Mouse (Mus musculus) brain, adult 2 months (tissue): ENCODE measurements around the gene Chrm5.

Experiments used
- DNase-seq: peaks from one replicate; pipeline ENCODE4 v3.0.0; 2011; ENCODE audit warnings: low read depth, low spot score

The Chrm5 gene

DNA sequence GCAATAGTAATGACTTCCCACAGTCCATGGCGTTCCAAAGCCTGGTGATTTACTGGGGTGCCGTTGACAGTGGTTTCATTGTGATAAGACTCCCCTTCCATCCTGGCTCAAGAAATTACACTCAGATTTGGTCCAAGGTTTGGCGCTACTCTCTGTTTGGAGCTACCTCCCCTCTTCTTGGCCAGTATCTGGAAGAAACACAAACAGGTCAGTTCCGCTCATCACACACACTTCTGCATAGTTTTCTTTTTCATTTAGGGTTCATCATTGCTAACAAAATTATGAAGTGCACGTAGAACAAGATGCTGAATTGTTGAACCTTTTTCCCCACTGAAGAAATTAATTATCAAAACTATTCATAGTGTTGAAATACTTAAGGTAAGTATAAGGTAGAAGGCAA is at the start of gene Chrm5:
Gene Chrm5 (minus strand): TSS at position 101 of the 400 bp plus-strand sequence.
- no peak for DNase-seq

DNA sequence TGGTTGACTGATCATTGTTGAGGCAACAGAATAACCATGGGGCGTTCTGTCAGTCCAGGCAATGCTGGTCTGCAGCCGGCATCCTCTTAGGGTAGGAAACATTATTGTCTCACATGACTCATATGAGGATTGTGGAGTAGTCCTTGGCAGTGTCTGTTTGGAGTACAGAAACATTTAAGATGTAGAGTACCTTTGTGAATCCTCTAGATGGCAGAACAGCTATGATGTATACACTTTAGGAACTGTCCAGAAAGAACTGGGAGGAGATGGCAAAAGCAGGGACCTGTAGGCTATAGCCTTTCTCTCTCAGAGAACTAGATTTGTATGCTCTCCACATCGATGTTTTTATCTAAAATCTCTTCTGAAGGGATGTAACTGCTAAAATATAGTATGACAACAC is 46.4 kb upstream of the Chrm5 start:
- peak; percentile 51 for DNase-seq

DNA sequence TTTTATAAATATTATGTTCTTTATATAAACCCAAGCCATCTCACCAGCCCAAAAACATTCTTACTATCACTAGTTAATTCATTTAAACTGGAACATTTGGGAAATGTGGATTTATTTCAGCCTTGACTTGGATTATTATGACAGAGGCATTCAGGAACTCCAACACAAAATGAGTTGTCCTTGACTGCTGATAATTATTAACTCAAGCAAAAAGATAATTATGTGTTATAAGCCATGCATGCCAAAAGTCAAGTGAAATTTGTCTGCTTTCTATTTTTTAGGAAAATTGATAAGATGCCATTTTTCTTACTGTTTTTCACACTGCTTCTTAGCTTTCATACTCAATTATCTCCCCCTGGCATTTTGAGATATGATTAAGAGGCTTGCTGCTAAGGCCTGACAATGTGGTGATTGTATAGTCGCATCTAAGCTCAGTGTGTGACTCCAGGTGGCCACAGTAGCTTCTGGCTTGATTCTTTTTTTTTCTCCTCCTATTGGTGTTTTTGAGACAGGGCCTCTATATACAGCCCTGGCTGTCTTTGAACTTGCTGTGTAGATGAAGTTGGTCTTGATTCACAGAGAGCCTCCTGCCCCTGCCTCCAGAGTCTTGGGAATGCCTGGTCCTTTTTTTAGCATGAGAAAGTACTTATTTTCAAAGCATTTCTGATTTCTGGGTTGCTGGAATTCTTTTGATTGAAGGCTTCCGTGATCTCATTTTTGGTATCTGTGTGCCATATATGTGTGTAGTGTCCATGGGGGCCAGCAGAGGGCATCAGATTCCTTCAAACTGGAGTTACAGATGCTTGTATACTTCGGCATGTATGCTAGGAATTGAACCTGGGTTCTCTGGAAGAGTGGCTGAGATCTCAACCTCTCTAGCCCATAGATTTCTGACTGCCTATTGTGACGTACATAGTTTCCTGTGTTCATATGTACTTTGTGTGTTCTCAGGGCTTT is 40.2 kb upstream of the Chrm5 start:
- DNase-seq: no peak

DNA sequence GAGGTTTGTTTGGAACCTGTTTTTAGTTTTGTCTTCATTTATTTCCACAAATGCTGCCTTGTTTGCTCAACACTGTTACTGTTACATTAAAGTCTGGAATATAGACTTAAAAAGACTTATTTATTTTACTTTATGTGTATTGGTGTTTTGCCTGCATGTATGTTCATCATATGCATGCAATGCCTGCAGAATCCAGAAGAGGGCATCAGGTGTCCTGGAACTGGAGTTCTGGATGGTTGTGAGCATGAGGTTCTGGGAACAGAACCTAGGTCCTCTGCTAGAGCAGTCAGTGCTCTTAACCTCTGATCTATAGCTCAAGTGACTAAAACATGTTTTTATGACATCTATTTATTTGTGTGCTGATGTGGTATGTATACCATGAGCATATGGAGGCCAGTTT is 38.0 kb upstream of the Chrm5 start:
- DNase-seq: no peak

DNA sequence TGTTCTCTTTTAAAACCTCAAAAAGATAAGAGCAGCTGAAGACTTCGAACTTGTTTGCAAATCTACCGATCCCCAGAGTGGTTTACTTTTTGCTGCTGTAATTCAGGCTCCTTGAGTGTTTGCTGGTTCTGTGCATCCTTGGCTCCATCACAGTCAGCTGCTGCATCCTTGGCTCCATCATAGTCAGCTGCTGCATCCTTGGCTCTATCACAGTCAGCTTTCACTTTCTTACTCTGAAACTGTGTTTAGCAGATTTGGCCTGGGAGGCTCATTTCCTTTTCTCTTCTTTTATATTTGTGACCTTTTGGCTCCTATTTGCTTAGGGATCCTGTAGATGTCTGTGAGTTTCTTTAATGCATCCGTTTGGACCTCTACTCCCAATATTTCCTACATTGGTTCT is 36.6 kb upstream of the Chrm5 start:
- DNase-seq: no peak

DNA sequence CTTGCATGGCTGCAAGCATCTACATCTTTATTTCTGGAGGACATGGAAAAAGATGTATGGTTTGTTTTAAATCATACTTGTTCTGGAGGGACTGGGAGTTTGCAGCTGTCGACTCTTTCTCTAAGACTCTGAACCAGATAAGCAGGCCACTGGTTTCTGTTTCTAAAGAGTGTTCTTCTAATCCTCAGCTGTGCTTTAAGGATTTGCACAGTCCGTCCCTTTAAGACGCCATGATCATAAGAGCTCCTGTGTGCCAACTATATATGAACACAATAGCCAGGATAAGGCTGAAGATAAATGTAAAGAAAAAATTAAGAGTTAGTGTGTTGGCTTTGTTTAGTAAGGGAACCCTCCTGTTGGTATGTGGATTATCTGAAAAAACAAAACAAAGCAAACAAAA is 36.2 kb upstream of the Chrm5 start:
- no peak for DNase-seq

DNA sequence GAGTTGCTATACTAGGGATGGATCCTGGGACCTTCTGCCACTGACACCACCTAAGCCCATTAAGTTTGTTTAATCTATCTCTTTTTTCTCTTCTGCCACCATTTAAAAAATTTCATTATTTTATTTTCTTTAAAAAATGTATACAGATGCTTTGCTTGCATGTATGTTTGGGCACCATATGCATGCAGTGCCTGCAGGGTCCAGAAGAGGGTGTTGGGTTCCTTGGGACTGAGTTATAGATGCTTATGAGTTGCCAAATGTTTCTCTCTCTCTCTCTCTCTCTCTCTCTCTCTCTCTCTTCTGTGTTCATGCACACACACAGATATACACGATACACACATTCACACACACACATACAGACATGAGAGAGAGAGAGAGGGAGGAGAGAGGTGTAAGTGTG is 32.5 kb upstream of the Chrm5 start:
- no peak for DNase-seq

DNA sequence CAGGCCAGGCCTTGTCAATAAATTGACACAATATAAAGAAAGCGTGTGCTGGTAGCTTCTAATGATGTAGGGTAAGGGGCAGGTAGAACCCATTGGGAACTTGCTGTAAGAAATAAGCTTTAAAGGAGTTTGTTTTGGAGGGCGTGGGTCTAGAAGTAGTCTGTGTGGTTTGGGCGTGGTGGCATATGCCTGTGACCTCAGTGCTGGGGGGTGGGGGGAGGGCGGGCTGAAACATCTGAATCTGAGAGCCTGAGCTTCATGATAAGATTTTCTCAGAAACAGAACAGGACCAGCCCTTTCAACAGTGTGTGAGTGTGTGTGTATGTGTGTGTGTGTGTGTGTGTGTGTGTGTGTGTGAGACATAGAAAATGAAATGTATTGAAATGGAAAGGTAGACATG is 29.6 kb upstream of the Chrm5 start:
- no peak for DNase-seq

DNA sequence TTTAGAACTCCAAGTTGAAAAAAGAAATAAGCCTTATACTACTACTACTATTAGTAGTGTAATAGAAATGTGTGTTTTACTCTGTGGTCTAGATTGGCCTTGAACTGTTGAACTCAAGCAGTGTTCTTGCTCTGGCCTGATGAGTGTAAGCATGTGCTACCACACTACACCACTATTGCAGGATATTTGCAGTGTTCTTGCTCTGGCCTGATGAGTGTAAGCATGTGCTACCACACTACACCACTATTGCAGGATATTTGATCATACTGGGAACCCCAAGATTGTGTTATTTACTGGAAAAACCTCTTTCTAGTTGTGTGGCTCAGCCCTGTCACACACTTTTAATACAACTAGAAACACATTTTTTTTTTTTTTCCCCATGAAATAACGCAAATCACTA is 26.9 kb upstream of the Chrm5 start:
- no peak for DNase-seq

DNA sequence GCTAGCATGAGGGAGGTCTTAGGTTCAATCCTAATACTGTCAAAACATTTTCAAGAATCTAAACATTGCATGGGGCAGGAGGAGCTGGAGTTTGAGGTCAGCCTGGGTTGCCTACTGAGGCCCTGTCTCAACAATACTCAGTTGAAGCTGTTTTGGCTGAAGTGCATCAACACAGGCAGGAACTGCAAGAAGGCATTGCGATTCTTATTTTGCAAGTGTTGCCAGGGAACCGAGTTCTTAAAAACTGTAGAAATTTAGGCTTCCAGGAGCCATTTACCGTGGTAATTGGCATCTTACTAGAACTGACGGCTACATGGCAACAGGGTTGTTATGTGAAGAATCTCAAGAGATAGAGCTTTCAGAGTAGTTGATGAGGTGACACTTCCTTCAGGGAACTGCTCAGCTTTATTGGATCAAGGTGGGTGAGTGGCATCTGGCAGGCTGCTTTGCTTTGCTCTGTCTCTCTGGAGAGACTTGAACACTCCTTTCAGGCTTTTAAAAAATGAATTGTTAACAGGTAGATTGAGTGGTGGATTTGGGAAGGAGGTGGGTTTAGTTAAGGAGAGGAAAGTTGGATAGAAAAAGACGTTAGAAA is 26.4 kb upstream of the Chrm5 start:
- DNase-seq: no peak

DNA sequence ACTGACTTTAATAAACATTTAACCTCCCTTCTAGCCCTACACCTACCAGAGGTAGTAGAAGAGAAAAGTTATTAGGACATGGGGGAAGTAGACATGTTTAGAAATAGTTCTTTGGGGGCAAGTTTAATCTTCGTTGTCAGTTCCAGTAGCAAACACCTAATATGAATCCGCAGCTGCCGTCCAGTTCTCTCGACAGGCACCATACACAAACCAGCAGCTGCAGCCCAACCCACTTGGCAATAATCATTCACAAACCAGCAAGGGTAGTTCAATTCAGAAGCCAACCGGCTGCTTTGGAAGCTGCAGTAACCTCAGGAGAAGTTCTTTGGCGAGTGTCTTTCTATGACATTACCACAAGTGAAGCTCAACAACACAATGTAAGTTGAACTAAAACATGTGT is 23.4 kb upstream of the Chrm5 start:
- no peak for DNase-seq

DNA sequence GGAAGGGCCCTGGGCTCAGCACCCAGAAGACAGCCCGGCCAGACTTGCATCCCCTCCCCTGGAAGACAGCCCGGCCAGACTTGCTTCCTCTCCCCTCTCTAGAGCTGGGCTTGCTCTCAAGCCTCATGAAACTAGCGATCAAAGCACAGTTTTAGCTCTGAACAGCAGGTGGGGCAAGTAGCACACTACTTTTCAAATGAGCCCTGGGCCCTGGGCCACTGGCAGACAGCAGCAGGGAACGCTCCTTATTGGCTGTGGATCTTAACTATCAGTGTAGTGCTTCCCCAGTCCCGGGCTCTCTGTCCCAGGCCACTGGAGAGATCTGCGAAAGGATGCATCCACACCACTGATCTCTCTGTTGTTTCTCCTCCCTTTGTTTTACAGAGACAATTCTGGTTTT is 20.6 kb upstream of the Chrm5 start:
- peak; percentile 89 for DNase-seq

DNA sequence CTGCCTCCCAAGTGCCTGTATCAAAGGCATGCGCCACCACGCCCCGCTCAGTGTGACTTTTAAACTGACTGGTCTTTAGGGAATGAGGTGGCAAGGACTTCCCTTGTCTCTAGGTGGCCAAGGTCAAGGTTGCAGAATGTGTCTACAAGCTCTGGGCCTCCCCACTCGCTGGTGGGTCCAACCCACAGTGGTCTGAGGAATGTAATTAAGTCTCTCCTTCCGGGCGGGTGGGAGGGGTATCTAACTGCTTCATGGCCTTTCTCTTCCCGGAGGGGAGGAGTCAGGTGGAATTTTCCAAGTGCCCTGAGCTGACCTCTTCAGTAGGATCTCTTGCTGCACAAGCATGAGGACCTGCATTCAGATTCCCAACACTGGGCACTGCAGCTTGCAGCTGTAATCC is 17.3 kb upstream of the Chrm5 start:
- no peak for DNase-seq

DNA sequence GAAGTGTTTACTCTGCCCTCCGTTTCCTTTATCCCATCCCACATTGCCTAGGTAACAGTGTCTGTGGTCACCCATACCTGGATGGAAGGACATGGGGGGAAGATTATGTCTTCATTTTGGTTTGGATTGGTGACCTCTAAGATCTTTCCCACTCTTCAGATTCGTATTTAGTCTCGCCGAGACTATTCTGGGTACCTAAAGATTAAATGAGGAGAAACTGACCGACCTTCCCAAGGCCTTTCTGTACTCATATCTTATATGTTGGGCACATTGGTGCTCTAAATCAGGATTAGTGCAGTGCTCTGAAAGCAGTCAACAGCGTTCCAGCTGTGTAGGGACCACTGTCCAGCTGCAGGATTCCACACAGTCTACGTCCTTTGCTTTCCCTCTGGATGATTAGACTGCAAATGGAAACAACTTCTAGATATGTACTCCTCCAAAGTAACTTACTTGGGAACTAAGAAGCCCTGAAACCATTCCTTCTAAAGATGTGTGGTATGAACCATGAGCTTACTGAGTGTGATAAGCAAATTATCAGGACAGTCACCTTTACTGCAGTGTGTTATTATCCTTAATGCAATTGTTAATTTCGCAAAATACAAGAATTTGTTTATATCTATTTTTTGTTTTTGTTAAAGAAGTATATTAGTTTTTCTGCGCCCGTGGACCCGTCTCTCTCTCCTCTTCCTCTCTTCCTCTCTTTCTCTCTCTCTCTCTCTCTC is 13.1 kb upstream of the Chrm5 start:
- no peak for DNase-seq

DNA sequence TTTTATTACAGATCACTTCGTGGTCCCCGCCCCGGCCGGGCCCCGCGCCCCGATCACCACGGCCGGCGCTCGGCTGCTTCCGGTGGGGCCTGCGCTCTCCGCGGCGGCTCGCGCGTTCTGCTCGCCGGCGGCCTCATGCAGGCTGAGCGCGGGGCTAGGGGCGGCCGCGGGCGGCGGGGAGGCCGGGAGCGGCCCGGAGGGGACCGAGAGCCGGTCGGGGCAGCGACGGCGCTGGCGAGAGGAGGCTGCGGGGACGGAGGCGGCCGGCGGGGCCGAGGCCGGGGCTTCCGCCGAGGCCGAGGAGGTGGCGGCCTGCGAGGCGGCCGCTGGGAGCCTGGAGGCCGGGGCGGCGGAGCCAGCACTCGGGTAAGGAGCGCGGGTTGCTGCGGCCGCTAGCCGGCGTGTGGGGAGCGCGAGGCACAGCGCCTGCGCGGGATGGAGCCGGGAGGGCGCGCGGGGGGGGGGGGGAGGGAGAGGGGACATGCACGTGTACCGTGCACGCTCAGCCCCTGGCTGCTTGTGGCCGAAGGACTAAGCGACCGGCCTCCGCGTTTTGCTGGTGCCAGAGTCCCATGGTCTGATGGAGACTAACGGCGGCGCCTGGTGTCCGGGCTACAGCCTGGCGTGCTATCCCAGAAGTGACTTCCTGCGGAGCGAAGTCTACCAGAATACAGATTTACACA is 12.4 kb upstream of the Chrm5 start, which contains the start of gene Aven:
Gene Aven (plus strand): TSS at position 109 of the 683 bp plus-strand sequence.
- peak; percentile 95 for DNase-seq

DNA sequence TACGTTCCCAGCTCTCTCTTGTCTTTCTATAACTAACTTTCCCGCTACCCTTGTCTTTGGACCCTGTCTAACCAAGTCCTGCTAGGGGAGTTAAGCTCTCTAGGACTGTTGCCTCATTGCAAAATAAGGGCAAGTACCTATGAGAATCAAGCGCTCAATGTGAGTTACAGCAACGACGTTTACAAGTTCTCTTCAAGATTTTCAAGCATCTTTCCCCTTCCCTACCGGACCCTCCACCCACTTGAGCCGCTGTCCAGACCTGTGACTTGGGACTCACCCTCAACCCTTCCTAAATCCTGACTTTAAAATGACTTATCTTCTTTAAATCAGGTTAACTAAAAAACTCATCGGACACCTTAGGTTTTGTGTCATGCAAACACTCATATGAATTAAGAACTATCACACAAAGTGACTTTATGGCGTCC is 11.9 kb upstream of the Chrm5 start:
- no peak for DNase-seq

DNA sequence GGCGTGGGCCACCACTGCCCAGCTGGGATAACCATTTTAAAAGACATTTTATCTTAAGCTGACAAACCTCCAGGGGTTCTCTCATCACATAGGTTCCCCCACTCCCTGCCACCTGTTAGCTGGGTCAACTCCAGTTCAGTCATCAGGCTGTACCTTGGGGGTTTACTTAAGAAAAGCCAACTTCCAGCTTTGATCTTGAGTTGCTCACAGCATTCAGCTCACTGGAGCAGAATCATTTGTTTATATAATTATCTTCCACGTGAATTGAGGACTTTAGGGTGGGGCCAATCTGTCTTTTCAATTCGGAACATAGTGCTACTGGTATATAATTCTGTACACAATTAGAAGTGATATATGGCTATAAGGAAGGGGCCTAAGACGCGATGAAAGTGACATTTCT is 11.1 kb upstream of the Chrm5 start:
- DNase-seq: no peak

DNA sequence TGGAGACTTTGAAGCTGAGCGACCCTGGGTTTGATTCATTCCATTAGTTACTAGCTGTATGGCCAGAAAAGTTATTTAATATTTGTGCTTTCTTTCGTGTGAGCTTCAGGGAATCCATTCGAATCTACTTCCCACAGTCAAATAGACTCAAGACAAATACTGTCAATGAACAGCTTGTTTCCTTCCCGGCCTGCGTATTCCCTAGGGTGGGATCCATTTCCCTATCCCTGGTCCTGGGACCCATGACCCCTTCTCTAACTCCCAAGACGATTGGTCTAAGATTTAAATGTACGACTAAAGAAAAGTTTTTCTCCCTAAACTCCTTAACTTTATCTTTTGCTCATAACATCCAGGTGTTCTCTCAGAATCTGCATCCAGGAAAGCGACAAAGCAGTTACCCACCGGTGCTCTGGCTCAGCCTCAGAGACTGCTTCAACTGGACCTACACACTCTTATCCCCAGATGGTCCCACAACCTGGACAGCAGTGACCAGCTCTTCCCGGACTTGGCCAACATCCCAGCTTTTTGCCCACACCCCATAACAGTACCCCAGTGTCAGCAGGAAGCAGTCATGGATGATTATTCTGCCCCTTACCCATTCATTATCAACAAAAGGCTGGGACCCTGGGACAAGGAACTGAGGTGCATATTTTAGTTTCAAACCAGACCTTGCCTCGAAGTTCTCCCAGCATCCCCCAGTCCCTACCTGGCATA is 10.1 kb upstream of the Chrm5 start:
- DNase-seq: no peak

DNA sequence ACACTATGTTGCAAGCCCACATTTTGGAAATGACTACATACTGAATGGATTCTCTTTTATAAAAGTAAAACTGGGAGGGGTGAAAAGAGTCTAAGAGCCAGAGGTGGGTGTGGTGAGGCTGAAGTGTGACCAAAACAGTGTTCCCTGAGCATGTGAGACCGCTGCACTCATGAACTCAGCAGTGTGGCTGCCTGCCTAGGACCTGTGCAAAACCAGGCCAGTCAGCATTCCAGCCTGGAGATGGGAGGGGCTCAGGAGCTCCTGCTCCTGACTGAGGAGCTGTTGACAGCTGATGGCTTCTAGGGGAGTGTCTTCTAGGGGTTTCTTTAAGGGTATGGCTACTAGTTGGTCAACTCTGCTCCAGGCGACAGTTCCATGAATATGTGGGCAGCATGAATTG is 4.3 kb upstream of the Chrm5 start:
- DNase-seq: no peak

DNA sequence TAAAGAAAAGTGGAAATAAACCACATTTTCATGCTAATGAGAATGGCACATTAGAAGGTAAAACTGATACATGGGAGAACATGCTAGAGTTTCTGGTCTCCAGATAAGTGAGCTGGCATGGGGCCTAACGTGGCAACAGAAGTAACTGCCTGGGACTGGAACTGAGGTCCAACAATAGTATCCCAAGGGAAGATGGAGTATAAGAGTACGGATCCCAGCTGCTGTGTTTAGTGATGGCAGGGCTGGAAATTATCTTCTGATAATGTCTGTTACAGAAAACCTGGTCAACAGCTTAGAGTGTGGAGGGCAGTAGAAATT is 2.7 kb upstream of the Chrm5 start:
- DNase-seq: no peak

DNA sequence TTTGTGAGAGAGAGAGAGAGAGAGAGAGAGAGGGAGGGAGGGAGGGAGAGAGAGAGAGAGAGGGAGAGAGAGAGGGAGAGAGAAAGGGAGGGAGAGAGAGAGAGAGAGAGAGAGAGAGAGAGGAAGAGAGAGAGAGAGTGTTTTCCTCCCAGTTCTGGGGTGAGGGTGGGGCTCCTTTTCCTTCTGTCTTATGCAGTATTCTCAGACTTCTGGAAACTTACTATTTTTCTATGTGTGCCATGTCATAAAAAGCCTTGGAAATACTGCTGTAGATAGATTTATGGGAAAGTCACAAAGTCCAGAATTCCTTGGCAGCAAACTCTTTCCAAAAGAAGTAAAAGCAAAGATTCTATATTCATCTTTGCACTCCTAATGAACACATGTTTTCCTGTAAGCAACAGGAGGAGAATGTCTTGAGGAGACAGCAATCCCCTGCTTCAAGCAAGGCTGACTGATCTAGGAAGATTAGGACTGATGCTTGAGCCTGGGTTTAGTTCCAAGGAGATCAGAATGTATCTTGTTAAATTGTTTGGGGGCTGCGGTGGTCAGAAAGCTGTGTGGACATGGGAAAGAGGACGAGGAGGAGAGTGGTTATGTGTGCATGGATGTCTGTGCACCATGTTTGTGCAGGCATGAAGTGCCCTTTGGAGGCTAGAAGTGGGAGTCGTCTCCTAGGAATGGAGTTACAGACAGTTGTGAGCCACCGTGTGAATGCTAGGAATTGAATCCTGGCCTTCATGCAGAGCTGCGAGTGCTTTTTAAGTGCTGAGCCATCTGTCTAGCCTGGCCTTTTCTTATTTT is 2.2 kb upstream of the Chrm5 start:
- DNase-seq: peak; percentile 68
